Mouse (Mus musculus) testis, adult 2 months (tissue): ENCODE results near the gene Arhgef39. TPM values are rescaled to one million over a fixed set of nuclear protein-coding genes. Genes with fewer than 3 reads are reported as not detected.

ENCODE experiments used
- H3K27ac ChIP-seq: fragments of 200-500 bp; 2 replicates; pipeline ENCODE4 v1.5.1; 2012; ENCODE audit warnings: low read depth, low read length; ENCODE audit not compliant: control insufficient read depth, insufficient read depth
- H3K27me3 ChIP-seq: fragments of 200-500 bp; 2 replicates; pipeline ENCODE4 v1.6.1; 2012; ENCODE audit warnings: mild to moderate bottlenecking, low read length, moderate library complexity; ENCODE audit not compliant: control insufficient read depth, insufficient read depth
- H3K36me3 ChIP-seq: fragments of 200-500 bp; 2 replicates; pipeline ENCODE4 v1.6.1; 2012; ENCODE audit warnings: mild to moderate bottlenecking, low read length; ENCODE audit not compliant: control insufficient read depth, insufficient read depth
- H3K4me1 ChIP-seq: fragments of 200-500 bp; 2 replicates; pipeline ENCODE4 v1.6.1; 2012; ENCODE audit warnings: low read length; ENCODE audit not compliant: control insufficient read depth, insufficient read depth
- H3K4me3 ChIP-seq: fragments of 200-500 bp; 2 replicates; pipeline ENCODE4 v1.5.1; 2012; ENCODE audit warnings: low read depth, mild to moderate bottlenecking, low read length, moderate library complexity, mixed read lengths; ENCODE audit not compliant: control insufficient read depth
- CTCF ChIP-seq: fragments of 200-500 bp; IDR thresholded peaks from 2 replicates; pipeline ENCODE4 v1.5.1; 2012; ENCODE audit warnings: low read depth, mild to moderate bottlenecking, inconsistent platforms, low read length, moderate library complexity; ENCODE audit not compliant: control insufficient read depth, insufficient read depth, insufficient replicate concordance
- POLR2A ChIP-seq: fragments of 200-500 bp; IDR thresholded peaks from 2 replicates; pipeline ENCODE4 v1.6.1; 2012; ENCODE audit warnings: low read depth, mild to moderate bottlenecking, inconsistent platforms, low read length, moderate library complexity; ENCODE audit not compliant: control insufficient read depth
- polyA plus RNA-seq: library from polyadenylated mRNA; depleted of rRNA; stranded (reverse); fragments of >200 nt; gene quantifications from 2 replicates; pipeline ENCODE4 v1.2.3, GENCODE M21; 2012

Gene Arhgef39
- polyA plus RNA-seq, 1 experiment: 26.6 TPM

DNA sequence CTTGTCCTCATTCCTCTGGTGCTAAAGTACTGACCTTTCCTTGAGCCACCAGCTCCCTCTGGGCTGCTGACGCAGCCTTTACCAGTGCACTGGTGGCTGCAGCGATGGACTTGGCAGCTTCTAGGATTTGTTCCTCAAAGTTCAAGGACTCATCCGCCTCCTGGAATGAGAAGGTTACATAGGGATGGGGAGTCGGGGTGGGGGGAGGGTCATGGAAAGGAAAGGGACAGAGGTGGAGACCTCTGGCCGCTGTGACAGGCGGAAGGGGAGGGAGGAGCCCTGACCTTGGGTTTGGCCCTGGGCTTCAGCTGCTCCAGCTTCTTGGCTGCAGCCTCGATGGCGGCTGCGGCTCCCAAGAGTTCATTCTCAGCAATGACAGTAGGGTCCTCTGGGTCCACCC, 33.8 kb upstream of the Arhgef39 start:
- no peak overlapping the region for H3K4me3 ChIP-seq
- H3K27me3 ChIP-seq: no peaks in the 10 kb centered on the region
- H3K36me3 ChIP-seq: peaks cover 3% of the 10 kb centered on the region
- H3K27ac ChIP-seq: peak overlapping the region; percentile 65
- peaks cover 3% of the 10 kb centered on the region for H3K4me1 ChIP-seq
- TF ChIP-seq CTCF (no peak), POLR2A (no peak)

DNA sequence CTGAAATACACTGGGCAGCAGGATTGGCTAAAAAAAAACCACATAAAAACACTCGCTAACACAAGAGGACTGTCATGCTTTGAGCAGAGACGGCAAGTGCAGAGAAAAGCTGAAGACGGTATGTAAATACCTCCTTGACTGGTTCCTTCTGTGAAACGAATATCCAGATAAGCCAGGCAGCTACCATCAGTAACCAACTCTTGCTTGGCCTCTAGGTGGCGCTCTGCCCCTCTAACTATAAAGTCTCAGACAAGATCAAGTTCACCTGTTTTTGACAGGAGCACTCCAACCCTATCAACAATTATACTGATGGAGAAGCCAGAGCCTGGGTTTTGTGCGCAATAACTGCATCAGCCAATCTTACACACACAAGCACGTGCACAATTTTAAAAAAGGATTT, 31.1 kb upstream of the Arhgef39 start:
- Histone ChIP-seq H3K4me1 (peaks cover 3% of the 10 kb centered on the region), H3K4me3 (no peak overlapping the region), H3K27ac (no peak overlapping the region), H3K36me3 (no peaks in the 10 kb centered on the region; the same call in none of the 2 replicates), H3K27me3 (no peaks in the 10 kb centered on the region)
- TF ChIP-seq POLR2A (no peak), CTCF (peak; percentile 28; the same call in 1 of the 2 replicates)

DNA sequence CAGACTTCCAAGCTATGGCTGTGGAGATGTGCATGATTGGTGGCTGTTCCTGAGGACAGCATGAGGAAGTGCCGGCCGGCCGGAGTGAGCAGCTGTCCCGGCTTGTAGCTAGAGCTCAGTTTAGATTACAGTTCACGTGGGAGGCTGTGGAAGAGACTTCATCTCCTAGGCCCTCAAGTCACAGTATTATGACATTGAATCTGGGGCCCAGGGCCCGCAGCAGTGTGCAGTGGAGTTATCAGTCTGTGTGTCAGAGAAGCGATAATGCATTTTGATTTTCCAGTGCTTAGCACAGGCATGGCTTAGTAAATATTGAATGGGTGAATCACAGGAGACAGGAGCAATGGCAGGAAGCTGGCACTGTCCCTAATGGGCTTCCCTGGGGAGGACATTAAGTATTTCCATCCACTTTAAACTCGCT, 30.6 kb upstream of the Arhgef39 start:
- no peaks in the 10 kb centered on the region for H3K27me3 ChIP-seq
- no peak overlapping the region for H3K4me3 ChIP-seq
- peaks cover 3% of the 10 kb centered on the region for H3K4me1 ChIP-seq
- TF ChIP-seq POLR2A (no peak), CTCF (no peak)
- no peak overlapping the region for H3K27ac ChIP-seq
- no peaks in the 10 kb centered on the region; the same call in 1 of the 2 replicates for H3K36me3 ChIP-seq

DNA sequence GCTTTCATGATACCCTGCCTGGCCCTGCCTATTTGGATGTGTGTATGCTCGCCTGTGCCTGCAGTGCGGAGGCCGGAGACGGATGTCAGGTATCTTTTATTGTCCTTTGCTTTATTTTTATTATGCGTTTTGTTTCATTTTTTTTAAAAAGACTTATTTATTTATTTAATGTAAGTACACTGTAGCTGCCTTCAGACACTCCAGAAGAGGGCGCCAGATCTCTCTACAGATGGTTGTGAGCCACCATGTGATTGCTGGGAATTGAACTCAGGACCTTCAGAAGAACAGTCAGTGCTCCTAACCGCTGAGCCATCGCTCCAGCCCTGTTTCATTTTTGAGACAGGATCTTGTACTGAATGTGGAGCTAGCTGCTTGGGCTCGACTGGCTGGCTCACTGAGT, 29.0 kb upstream of the Arhgef39 start:
- peaks cover 2% of the 10 kb centered on the region; the same call in 1 of the 2 replicates for H3K27me3 ChIP-seq
- TF ChIP-seq CTCF (no peak), POLR2A (no peak)
- peaks cover 7% of the 10 kb centered on the region for H3K4me1 ChIP-seq
- H3K27ac ChIP-seq: no peak overlapping the region
- no peaks in the 10 kb centered on the region; the same call in 1 of the 2 replicates for H3K36me3 ChIP-seq
- no peak overlapping the region for H3K4me3 ChIP-seq

DNA sequence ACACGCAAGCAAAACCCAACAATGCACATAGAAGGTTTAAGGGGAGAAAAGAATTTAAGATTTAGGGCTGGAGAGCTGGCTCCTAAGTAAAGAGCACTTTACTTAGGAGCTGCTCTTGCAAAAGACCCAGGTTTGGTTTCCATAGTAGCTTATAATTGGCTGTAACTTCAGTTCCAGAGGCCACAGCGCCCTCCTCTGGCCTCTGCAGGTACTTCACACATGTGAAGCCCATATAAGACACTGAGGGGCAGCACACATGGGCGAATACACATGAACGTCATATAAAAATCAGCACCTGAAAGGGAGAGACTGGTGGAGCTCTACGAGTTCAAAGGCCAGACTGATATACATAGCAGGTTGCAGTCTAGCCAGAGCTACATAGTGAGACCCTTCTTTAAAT, 28.4 kb upstream of the Arhgef39 start:
- Histone ChIP-seq H3K36me3 (no peaks in the 10 kb centered on the region), H3K27me3 (peaks cover 2% of the 10 kb centered on the region; the same call in 1 of the 2 replicates), H3K27ac (no peak overlapping the region), H3K4me3 (no peak overlapping the region), H3K4me1 (peaks cover 12% of the 10 kb centered on the region)
- peak; percentile 75; the same call in 1 of the 2 replicates for TF ChIP-seq CTCF
- TF ChIP-seq POLR2A: no peak

DNA sequence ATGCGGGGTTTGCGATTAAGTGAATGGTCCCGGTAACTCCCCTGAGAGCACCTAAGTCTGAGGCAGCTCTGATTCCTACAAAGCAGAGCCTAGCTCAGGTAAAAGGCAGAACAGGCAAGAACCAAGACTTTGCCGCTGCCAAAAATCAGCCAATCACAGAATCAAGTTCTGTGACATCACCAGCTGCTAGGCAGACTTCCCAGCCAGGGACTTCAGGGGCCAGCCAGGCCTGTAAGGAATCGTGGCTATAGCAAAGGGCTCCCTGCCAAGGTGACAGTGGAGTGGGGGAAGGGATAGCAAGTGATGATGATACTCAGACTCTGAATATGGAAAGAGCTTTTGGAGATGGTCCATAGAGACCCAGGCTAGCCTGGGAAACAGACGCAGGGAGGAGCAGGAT, 20.5 kb upstream of the Arhgef39 start:
- H3K4me3 ChIP-seq: no peak overlapping the region
- H3K36me3 ChIP-seq: no peaks in the 10 kb centered on the region
- TF ChIP-seq CTCF (no peak), POLR2A (no peak)
- H3K4me1 ChIP-seq: peaks cover 24% of the 10 kb centered on the region
- H3K27ac ChIP-seq: no peak overlapping the region
- peaks cover 2% of the 10 kb centered on the region; the same call in 1 of the 2 replicates for H3K27me3 ChIP-seq

DNA sequence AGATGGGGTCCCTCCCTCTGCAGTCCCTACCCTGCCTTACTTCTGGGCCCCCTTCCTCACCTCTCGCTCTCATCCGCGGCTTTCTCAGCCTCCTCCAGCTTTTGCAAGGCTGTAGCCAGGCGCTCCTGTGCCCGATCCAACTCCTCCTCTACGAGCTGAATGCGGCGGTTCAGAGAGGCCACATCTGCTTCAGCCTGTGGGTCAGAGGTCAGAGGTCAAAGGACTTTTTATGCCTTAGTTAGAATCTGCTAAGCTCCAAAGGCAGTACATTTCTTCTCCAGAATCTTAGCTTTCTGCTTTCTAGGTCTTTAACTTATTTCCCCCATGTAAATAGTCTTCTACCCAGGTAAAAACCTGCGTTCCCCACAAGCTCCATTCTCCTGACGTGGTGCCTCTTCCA, 20.1 kb upstream of the Arhgef39 start:
- H3K27me3 ChIP-seq: peaks cover 2% of the 10 kb centered on the region; the same call in 1 of the 2 replicates
- H3K36me3 ChIP-seq: no peaks in the 10 kb centered on the region
- TF ChIP-seq POLR2A (no peak), CTCF (no peak)
- peaks cover 24% of the 10 kb centered on the region for H3K4me1 ChIP-seq
- no peak overlapping the region for H3K27ac ChIP-seq
- H3K4me3 ChIP-seq: no peak overlapping the region
